Mouse (Mus musculus) myocyte (in vitro differentiated cells): Measurements from ENCODE around the gene Sptssb.

ENCODE experiments used
- CEBPB ChIP-seq: IDR thresholded peaks from 2 replicates; pipeline ENCODE4 v1.6.1; 2011; ENCODE audit warnings: mild to moderate bottlenecking, moderate library complexity; ENCODE audit not compliant: poor library complexity, insufficient read depth, severe bottlenecking
- E2F4 ChIP-seq: IDR thresholded peaks from one replicate; pipeline ENCODE4 v1.6.1; 2011; ENCODE audit warnings: mild to moderate bottlenecking, control low read depth, moderate library complexity; ENCODE audit not compliant: insufficient read depth
- MAX ChIP-seq: IDR thresholded peaks from one replicate; pipeline ENCODE4 v1.6.1; 2011; ENCODE audit warnings: low read depth, mild to moderate bottlenecking, control low read depth
- MYOD1 ChIP-seq, 3 experiments: IDR thresholded peaks; one replicate each; pipeline ENCODE4 v1.6.1; 2011; ENCODE audit warnings: control low read depth in 2 of 3, low read depth in 2 of 3, mild to moderate bottlenecking in 2 of 3, moderate library complexity in 1 of 3; ENCODE audit not compliant: insufficient read length in 2 of 3, control insufficient read depth in 1 of 3
- MYOG ChIP-seq, 3 experiments: IDR thresholded peaks; one replicate each; pipeline ENCODE4 v1.6.1; 2011; ENCODE audit warnings: control low read depth in 2 of 3, low read depth in 2 of 3, mild to moderate bottlenecking in 2 of 3; ENCODE audit not compliant: insufficient read length in 2 of 3, control insufficient read depth in 1 of 3, insufficient read depth in 1 of 3
- POLR2A ChIP-seq: IDR thresholded peaks from one replicate; pipeline ENCODE4 v1.6.1; 2011; ENCODE audit warnings: low read depth, mild to moderate bottlenecking, control low read depth, moderate library complexity; ENCODE audit not compliant: insufficient read length
- POLR2AphosphoS2 ChIP-seq: IDR thresholded peaks from one replicate; pipeline ENCODE4 v1.6.1; 2011; ENCODE audit warnings: low read depth, control low read depth; ENCODE audit not compliant: insufficient read length
- SRF ChIP-seq: IDR thresholded peaks from one replicate; pipeline ENCODE4 v1.6.1; 2011; ENCODE audit warnings: low read depth; ENCODE audit not compliant: control insufficient read depth, insufficient read length
- TCF12 ChIP-seq: IDR thresholded peaks from one replicate; pipeline ENCODE4 v1.6.1; 2011; ENCODE audit warnings: mild to moderate bottlenecking, control low read depth; ENCODE audit not compliant: poor library complexity, insufficient read depth, severe bottlenecking
- TCF3 ChIP-seq: IDR thresholded peaks from one replicate; pipeline ENCODE4 v1.6.1; 2011; ENCODE audit warnings: low read depth, control low read depth; ENCODE audit not compliant: insufficient read length
- USF1 ChIP-seq: IDR thresholded peaks from one replicate; pipeline ENCODE4 v1.6.1; 2011; ENCODE audit warnings: low read depth, mild to moderate bottlenecking, control low read depth, moderate library complexity

DNA sequence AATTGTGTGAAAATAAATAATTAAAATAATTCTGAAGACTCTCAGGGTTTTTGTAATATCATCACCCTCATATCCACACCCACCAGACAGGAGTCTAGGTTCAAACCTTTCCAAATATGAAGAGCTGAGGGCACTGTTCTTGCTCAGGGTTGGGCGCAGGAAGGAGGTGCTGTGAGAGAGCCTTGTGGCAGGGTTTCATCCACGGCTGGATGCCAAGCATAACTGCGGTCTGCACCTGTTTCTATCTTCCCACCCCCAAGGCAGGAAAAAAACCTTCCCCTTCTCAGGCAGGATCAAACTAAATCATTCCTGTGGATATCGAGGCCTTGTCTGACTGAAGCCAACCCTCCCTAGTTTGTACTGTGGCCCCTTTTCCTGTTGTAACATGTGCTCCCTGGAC is 62.2 kb downstream of the Sptssb start:
- TF ChIP-seq POLR2A, result no peak
- no peak for TF ChIP-seq CEBPB
- no peak for TF ChIP-seq SRF
- no peak for TF ChIP-seq USF1
- no peak for TF ChIP-seq MYOG (IDR thresholded peaks at IDR 0.05; ENCODE audit: control insufficient read depth in 1 of 3, insufficient read depth in 1 of 3, insufficient read length in 2 of 3, low read depth in 2 of 3)
- TF ChIP-seq TCF12, result no peak
- TF ChIP-seq TCF3, result no peak
- TF ChIP-seq POLR2AphosphoS2, result no peak
- no peak for TF ChIP-seq MYOD1 (IDR thresholded peaks at IDR 0.05; ENCODE audit: control insufficient read depth in 1 of 3, insufficient read length in 2 of 3, low read depth in 2 of 3)
- TF ChIP-seq MAX, result no peak
- no peak for TF ChIP-seq E2F4
